Mouse (Mus musculus) heart, embryonic 11.5 days (tissue): Measurements from ENCODE around the gene Cmc1. TPM values are rescaled to one million over a fixed set of nuclear protein-coding genes. Genes with fewer than 3 reads are reported as not detected.

Experiments
- ATAC-seq: fragments of 200-750 bp; cut with Nextera tagmentation; replicated peaks from 2 replicates; pipeline ENCODE4 v1.8.0; 2017; ENCODE audit warnings: moderate library complexity; ENCODE audit not compliant: insufficient number of reproducible peaks, low FRiP score, low TSS enrichment
- H3K27ac ChIP-seq: fragments of 300-500 bp; sonication (generic); 2 replicates; pipeline ENCODE4 v1.5.1; 2014; ENCODE audit warnings: mild to moderate bottlenecking, low read depth, low read length
- H3K27me3 ChIP-seq: fragments of 300-500 bp; sonication (generic); 2 replicates; pipeline ENCODE4 v1.6.1; 2014; ENCODE audit warnings: mild to moderate bottlenecking, low read length, mixed read lengths; ENCODE audit not compliant: control insufficient read depth, insufficient read depth
- H3K36me3 ChIP-seq: fragments of 300-500 bp; sonication (generic); 2 replicates; pipeline ENCODE4 v1.6.1; 2014; ENCODE audit warnings: mild to moderate bottlenecking, low read length, moderate library complexity, mixed read lengths; ENCODE audit not compliant: control insufficient read depth, insufficient read depth
- H3K4me1 ChIP-seq: fragments of 300-500 bp; sonication (generic); 2 replicates; pipeline ENCODE4 v1.6.1; 2014; ENCODE audit warnings: low read length; ENCODE audit not compliant: control insufficient read depth, insufficient read depth
- H3K4me2 ChIP-seq: fragments of 300-500 bp; sonication (generic); 2 replicates; pipeline ENCODE4 v1.6.1; 2014; ENCODE audit warnings: mild to moderate bottlenecking, moderate library complexity
- H3K4me3 ChIP-seq: fragments of 300-500 bp; sonication (generic); 2 replicates; pipeline ENCODE4 v1.5.1; 2014; ENCODE audit warnings: low read depth, low read length
- H3K9ac ChIP-seq: fragments of 300-500 bp; sonication (generic); 2 replicates; pipeline ENCODE4 v1.6.1; 2014; ENCODE audit warnings: mild to moderate bottlenecking, low read depth, low read length, moderate library complexity
- H3K9me3 ChIP-seq: fragments of 300-500 bp; sonication (generic); replicated peaks from 2 replicates; pipeline ENCODE4 v1.6.1; 2016; ENCODE audit warnings: low read length; ENCODE audit not compliant: control insufficient read depth
- WGBS: fragments of 180-500 bp; shearing (Covaris S2); extraction: QIAGEN DNeasy Blood & Tissue Kit; methylation state at CpG from one replicate; pipeline ENCODE4 v1.1.7; 2014; ENCODE audit not compliant: insufficient replicate concordance; 5-methylcytosine and 5-hydroxymethylcytosine counted together
- polyA plus RNA-seq: library from polyadenylated mRNA; unstranded; fragments of >200 nt; fragmentation: Nextera tagmentation; extraction: Ambion mirVana; gene quantifications from 2 replicates; pipeline ENCODE4 v1.2.1, GENCODE M21; 2014

The Cmc1 gene
- polyA plus RNA-seq, 1 experiment from 2014 or later, result 39.3 TPM

GRCm38 (mm10) chr9:118101802-118102201 is 48.2 kb downstream of the Cmc1 start:
- no peaks in the 10 kb centered on the region for H3K4me1 ChIP-seq
- no peaks in the 10 kb centered on the region for H3K9me3 ChIP-seq
- ATAC-seq, result no peak
- no peaks in the 10 kb centered on the region for H3K36me3 ChIP-seq
- no peaks in the 10 kb centered on the region for H3K27me3 ChIP-seq
- 85% methylated on average over 2 of the region's 2 CpGs for WGBS
- H3K4me2 ChIP-seq, result no peak overlapping the region
- no peak overlapping the region for H3K9ac ChIP-seq
- H3K27ac ChIP-seq, result no peak overlapping the region
- no peak overlapping the region for H3K4me3 ChIP-seq

GRCm38 (mm10) chr9:118100484-118100883 is 49.5 kb downstream of the Cmc1 start:
- WGBS, result 84% methylated on average over 2 of the region's 2 CpGs
- H3K9ac ChIP-seq, result no peak overlapping the region
- no peaks in the 10 kb centered on the region for H3K9me3 ChIP-seq
- H3K36me3 ChIP-seq, result no peaks in the 10 kb centered on the region
- no peak overlapping the region for H3K4me2 ChIP-seq
- H3K27me3 ChIP-seq, result no peaks in the 10 kb centered on the region
- H3K27ac ChIP-seq, result no peak overlapping the region
- no peak overlapping the region for H3K4me3 ChIP-seq
- no peak for ATAC-seq
- 0 out of 2 replicates have a peak, but pooled peaks cover 2% of the 10 kb centered on the region for H3K4me1 ChIP-seq

- ATAC-seq, result no peak
- Histone ChIP-seq H3K36me3 (no peaks in the 10 kb centered on the region), H3K4me2 (no peak overlapping the region), H3K4me1 (0 out of 2 replicates have a peak, but pooled peaks cover 2% of the 10 kb centered on the region), H3K4me3 (no peak overlapping the region), H3K9me3 (no peaks in the 10 kb centered on the region), H3K27me3 (no peaks in the 10 kb centered on the region), H3K9ac (no peak overlapping the region), H3K27ac (no peak overlapping the region)
- WGBS, result 59% methylated on average over 4 of the region's 4 CpGs
These were observed 50.6 kb downstream of the Cmc1 start for GRCm38 (mm10) chr9:118099395-118099794.

- no peak for ATAC-seq
- H3K27me3 ChIP-seq, result no peaks in the 10 kb centered on the region
- WGBS, result 86% methylated on average over 4 of the region's 4 CpGs
- no peaks in the 10 kb centered on the region for H3K4me1 ChIP-seq
- H3K36me3 ChIP-seq, result no peaks in the 10 kb centered on the region
- no peak overlapping the region for H3K27ac ChIP-seq
- no peak overlapping the region for H3K4me2 ChIP-seq
- H3K9me3 ChIP-seq, result no peaks in the 10 kb centered on the region
- H3K4me3 ChIP-seq, result no peak overlapping the region
- H3K9ac ChIP-seq, result no peak overlapping the region
These were observed 66.1 kb downstream of the Cmc1 start for GRCm38 (mm10) chr9:118083834-118084233.

DNA sequence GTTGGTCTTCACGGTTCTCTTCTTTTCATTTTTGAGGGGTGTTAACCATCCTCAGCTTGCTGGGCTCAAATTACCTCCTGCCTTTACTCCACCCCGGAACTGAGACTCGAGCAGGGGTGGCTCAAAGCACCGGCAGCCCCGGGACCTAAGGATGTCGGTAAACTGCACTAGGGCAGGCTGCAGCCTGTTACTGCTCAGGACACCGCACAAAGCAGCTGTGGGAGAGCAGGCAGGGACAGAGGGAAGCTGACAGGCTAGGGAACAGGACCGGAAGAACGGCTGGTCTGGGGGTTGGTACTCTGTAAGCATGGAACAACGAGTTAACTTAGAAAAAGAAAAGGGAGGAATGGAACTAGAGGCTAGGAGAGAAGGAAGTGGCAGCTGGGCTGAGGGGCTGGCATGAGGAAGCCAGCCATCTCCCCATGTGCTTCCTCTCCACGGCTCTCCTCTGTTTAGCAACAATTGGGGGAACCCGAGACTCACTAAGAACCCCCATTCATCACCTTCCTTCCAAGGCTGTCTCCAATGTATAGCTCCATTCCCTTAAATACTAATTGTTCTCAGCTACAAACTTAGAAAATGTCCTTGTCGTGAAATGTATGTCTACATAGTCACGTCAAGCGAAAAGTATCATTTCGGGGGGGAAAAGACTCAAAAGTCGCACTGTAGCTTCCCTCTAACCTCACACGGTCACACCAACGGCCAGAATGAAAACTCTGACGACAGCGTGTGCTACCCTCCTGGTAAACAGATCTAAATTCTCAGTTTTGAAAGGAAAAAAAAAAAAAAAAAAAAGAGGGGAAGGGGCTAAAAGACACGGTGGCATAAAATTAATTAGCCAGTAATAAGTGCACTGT is 67.2 kb downstream of the Cmc1 start:
- H3K9me3 ChIP-seq, result no peaks in the 10 kb centered on the region
- no peak overlapping the region for H3K27ac ChIP-seq
- peak overlapping the region; percentile 44 for H3K9ac ChIP-seq
- no peaks in the 10 kb centered on the region for H3K36me3 ChIP-seq
- H3K4me1 ChIP-seq, result no peaks in the 10 kb centered on the region
- H3K4me2 ChIP-seq, result peak overlapping the region; percentile 61
- no peak for ATAC-seq
- peak overlapping the region; percentile 23 for H3K4me3 ChIP-seq
- H3K27me3 ChIP-seq, result no peaks in the 10 kb centered on the region
- WGBS, result 43% methylated on average over 22 of the region's 22 CpGs

DNA sequence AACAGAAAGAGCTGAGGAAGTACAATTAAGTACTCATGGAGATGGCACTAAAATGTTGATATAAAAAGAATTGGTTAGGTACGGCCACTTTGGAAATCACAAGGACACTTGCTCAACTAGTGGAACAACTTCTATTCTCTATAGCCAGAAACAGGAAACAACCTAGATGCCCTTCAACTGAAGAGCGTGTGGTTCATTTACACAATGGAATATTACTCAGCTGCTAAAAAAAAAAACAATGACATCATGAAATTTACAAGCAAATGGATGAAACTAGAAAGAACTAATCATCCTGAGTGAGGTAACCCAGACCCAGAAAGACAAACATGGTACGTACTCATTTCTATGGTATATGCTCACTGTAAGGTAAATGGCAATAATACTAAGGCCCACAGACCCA is 76.6 kb downstream of the Cmc1 start:
- Histone ChIP-seq H3K36me3 (no peaks in the 10 kb centered on the region), H3K27ac (no peak overlapping the region), H3K9me3 (no peaks in the 10 kb centered on the region), H3K4me2 (no peak overlapping the region), H3K9ac (no peak overlapping the region), H3K4me3 (no peak overlapping the region), H3K27me3 (no peaks in the 10 kb centered on the region), H3K4me1 (no peaks in the 10 kb centered on the region)
- WGBS, result 88% methylated on average over 3 of the region's 3 CpGs
- ATAC-seq, result no peak

- Histone ChIP-seq H3K27ac (no peak overlapping the region), H3K9ac (no peak overlapping the region), H3K4me3 (no peak overlapping the region), H3K27me3 (no peaks in the 10 kb centered on the region), H3K9me3 (no peaks in the 10 kb centered on the region), H3K36me3 (no peaks in the 10 kb centered on the region), H3K4me2 (no peak overlapping the region), H3K4me1 (no peaks in the 10 kb centered on the region)
- WGBS, result 68% methylated on average over 5 of the region's 5 CpGs
- no peak for ATAC-seq
These were observed 77.9 kb downstream of the Cmc1 start for GRCm38 (mm10) chr9:118072101-118072500.

DNA sequence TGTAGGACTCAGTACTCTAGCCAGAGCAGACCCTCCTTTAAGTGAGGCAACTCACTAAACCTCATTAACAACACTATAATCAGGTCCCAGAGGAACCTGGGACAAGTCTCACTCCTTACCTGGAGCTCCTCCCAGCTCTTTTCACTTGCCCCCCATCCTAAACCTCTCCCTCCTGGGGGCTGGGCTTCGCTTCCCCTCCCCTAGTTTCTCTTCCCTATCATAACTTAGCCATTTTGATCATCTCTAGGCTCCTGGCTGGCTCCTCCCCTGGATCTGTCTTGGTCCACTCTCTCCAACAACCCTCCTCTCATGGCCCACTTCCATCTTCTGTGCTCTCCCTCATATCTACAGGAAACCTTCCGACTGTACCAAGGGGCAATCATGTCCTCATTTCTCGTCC is 78.6 kb downstream of the Cmc1 start:
- no peaks in the 10 kb centered on the region for H3K4me1 ChIP-seq
- H3K4me3 ChIP-seq, result no peak overlapping the region
- WGBS, result 74% methylated on average over 3 of the region's 3 CpGs
- no peaks in the 10 kb centered on the region for H3K9me3 ChIP-seq
- no peaks in the 10 kb centered on the region for H3K36me3 ChIP-seq
- H3K27ac ChIP-seq, result no peak overlapping the region
- H3K9ac ChIP-seq, result no peak overlapping the region
- H3K4me2 ChIP-seq, result no peak overlapping the region
- ATAC-seq, result no peak
- no peaks in the 10 kb centered on the region for H3K27me3 ChIP-seq

GRCm38 (mm10) chr9:118070442-118070841 is 79.5 kb downstream of the Cmc1 start:
- 89% methylated on average over 6 of the region's 6 CpGs for WGBS
- no peak overlapping the region for H3K9ac ChIP-seq
- no peak for ATAC-seq
- no peak overlapping the region for H3K4me3 ChIP-seq
- no peaks in the 10 kb centered on the region for H3K36me3 ChIP-seq
- no peaks in the 10 kb centered on the region for H3K4me1 ChIP-seq
- H3K9me3 ChIP-seq, result no peaks in the 10 kb centered on the region
- no peaks in the 10 kb centered on the region for H3K27me3 ChIP-seq
- no peak overlapping the region for H3K4me2 ChIP-seq
- H3K27ac ChIP-seq, result no peak overlapping the region
